Mouse (Mus musculus): ENCODE measurements around the gene Fubp3. TPM values are rescaled to one million over a fixed set of nuclear protein-coding genes. Genes with fewer than 3 reads are reported as not detected.
A peak's percentile ranks its signal among the peaks of the same experiment; 100 is the strongest.
"Not testable (repeated sequence)": the region's sequence is repeated elsewhere in the genome, so short reads cannot be mapped to it uniquely, and the experiment has no call there.

The Fubp3 gene
- 41.8 and 45.9 TPM in 2 replicates for polyA plus RNA-seq (2016; fragmentation: Nextera tagmentation; extraction: Ambion mirVana)

DNA sequence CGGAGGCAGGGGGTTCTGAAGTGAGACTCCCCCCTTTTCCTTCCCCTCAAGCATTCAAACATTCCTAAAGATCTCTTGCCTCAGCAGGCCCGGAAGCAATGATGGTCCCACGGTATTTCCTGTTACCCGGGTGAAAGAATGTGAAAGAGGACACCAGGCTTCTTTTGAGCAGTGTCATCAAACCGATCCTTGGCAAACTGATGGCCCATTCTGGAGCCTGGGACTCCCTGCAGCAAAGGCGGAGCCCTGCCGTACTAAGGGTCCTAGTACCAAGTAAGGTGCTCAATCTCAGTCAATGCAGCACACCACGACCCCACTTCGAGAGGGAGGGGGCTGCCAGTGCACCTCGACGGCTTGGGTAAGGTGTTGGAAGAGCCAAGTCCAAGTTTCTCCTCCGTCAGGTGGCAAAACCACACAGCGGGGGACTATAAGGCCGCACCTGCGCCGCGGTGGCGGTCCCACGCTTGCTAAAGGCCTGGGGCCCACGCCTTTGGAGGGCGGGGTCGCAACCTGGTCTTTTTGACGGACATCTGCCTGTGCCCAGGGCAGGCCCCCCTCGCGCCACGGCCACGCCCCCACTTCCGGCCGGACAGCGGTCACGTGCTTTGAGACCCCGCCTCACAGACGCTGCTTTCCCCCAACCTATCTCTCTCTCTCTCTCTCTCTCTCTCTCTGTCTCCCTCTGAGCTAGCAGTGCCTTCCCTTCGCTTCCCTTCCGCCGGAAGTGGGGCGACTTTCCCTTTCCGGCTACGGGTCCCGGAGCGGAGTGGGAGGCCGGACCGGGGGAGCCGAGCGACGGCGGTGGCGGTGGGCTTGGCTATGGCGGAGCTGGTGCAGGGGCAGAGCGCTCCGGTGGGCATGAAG lies at the start of gene Fubp3:
Gene Fubp3, plus strand, starts transcription at position 601 of the 864 bp plus-strand sequence.
- Histone ChIP-seq H3K36me3 (peaks cover 20% of the 10 kb centered on the region), H3K9ac (peak within 1 kb of the TSS; percentile 88), H3K9me3 (replicated peaks) (no peaks in the 10 kb centered on the region), H3K27ac (peak within 1 kb of the TSS; percentile 82), H3K4me2 (peak within 1 kb of the TSS; percentile 78), H3K4me3 (peak within 1 kb of the TSS; percentile 89), H3K4me1 (peaks cover 20% of the 10 kb centered on the region), H3K27me3 (replicated peaks) (no peaks in the 10 kb centered on the region; the same call in 1 of the 2 replicates)
- WGBS (ENCODE audit: insufficient replicate concordance), result 2% methylated on average over 50 of the region's 51 CpGs
- ATAC-seq, result peak; percentile 89

DNA sequence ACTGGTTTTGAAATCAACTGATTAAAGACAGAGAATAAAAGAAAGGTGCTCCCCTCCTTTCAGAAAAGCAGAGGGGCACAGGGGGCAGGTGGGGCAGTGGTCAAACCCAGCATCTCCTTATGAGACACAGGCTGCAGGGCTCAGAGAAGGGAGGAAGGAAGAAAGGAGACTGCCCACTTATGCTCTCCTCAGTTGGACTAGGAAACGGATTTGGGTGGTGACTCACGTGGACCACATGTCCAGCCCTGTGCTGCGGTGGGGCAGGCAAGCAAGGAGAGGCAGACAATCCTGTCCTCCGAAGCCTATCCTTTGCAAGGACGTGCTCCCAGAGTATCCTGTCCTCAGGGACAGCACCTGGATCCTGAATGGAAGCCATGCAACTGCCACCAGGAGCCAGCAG lies 47.8 kb upstream of the Fubp3 start:
- Histone ChIP-seq H3K9ac (no peak overlapping the region), H3K4me1 (no peaks in the 10 kb centered on the region; the same call in 1 of the 2 replicates), H3K4me3 (no peak overlapping the region), H3K4me2 (no peak overlapping the region), H3K27me3 (replicated peaks) (peaks cover 11% of the 10 kb centered on the region; the same call in 1 of the 2 replicates), H3K9me3 (replicated peaks) (no peaks in the 10 kb centered on the region), H3K36me3 (peaks cover 3% of the 10 kb centered on the region; the same call in 1 of the 2 replicates), H3K27ac (no peak overlapping the region)
- no peak for ATAC-seq
- 50% methylated on average over 5 of the region's 5 CpGs for WGBS (ENCODE audit: insufficient replicate concordance)

DNA sequence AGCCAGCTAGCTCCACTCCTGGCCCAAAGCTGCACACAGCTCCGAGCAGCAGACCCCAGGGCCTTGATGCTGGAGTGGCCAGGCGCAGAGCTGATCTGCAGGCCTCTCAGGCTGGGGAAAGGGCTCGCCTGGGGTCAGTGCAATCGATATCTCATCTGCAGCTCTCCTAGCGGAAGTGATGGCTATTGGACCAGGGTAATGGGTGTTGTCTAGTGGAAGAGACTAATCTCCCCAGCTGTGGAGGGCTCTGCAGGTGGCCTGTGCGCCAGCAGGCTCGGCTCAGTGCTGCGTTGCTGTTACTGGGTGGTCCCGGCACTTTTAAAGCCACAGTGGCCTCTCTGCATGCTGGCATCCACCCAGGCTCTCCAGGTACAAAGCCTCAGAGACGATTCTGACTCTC lies 46.7 kb upstream of the Fubp3 start:
- no peak overlapping the region for H3K27ac ChIP-seq
- H3K36me3 ChIP-seq, result no peaks in the 10 kb centered on the region
- no peaks in the 10 kb centered on the region for H3K9me3 ChIP-seq (replicated peaks)
- H3K9ac ChIP-seq, result no peak overlapping the region
- no peak overlapping the region for H3K4me3 ChIP-seq
- 45% methylated on average over 10 of the region's 10 CpGs for WGBS (ENCODE audit: insufficient replicate concordance)
- no peak overlapping the region for H3K4me2 ChIP-seq
- 0 out of 2 replicates have a peak, but pooled peaks have one; percentile 34 for ATAC-seq
- no peaks in the 10 kb centered on the region; the same call in 1 of the 2 replicates for H3K4me1 ChIP-seq
- peaks cover 11% of the 10 kb centered on the region; the same call in 1 of the 2 replicates for H3K27me3 ChIP-seq (replicated peaks)

DNA sequence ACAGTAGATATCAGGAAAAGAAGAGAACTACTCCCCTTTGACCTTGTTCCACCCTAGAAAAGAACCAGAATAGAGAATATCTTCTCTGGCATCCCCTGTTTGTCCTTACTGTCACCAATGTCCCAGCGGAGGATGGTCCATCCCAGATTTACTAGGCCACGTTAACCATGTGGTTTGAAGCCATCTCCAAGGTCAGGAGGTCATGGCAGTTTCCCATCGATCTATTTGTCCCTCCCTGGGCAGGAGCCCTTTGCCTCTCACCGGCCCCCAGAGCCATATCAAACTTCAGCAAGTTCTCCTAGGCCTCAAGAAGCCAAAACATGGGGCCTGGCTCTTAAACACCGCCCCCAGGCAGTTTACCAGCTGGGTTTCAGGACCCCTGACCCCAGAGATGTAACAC lies 42.2 kb upstream of the Fubp3 start:
- H3K36me3 ChIP-seq, result no peaks in the 10 kb centered on the region
- no peak overlapping the region for H3K4me3 ChIP-seq
- H3K9me3 ChIP-seq (replicated peaks), result no peaks in the 10 kb centered on the region
- no peaks in the 10 kb centered on the region; the same call in 1 of the 2 replicates for H3K4me1 ChIP-seq
- H3K27me3 ChIP-seq (replicated peaks), result 0 out of 2 replicates have a peak, but pooled peaks cover 2% of the 10 kb centered on the region
- H3K9ac ChIP-seq, result no peak overlapping the region
- peak; percentile 46; the same call in 1 of the 2 replicates for ATAC-seq
- peak overlapping the region; percentile 58; the same call in 1 of the 2 replicates for H3K27ac ChIP-seq
- H3K4me2 ChIP-seq, result no peak overlapping the region
- WGBS (ENCODE audit: insufficient replicate concordance), result 65% methylated on average over 5 of the region's 5 CpGs

DNA sequence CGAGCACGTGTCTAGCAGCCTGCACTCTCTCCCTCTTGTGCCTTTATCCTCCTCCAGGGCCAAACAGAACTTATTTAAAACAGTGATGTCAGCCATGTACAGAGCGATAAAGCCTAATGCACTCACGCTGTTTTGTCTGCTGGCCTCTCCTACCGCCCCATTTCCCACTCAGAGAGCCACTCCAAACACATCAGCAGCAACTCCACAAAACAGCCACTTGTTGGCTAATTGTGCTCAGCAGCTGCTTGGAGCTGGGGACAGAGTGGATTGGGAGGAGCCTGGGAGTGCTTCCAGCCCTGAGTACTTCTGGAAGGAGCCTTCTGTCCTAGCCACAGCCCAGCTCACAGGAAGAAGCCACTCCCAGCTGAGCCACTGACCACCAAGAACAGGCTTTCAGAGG lies 35.4 kb upstream of the Fubp3 start:
- H3K36me3 ChIP-seq, result no peaks in the 10 kb centered on the region
- H3K4me2 ChIP-seq, result no peak overlapping the region
- no peak overlapping the region for H3K27ac ChIP-seq
- H3K4me3 ChIP-seq, result no peak overlapping the region
- no peak overlapping the region for H3K9ac ChIP-seq
- H3K9me3 ChIP-seq (replicated peaks), result no peaks in the 10 kb centered on the region
- H3K4me1 ChIP-seq, result no peaks in the 10 kb centered on the region
- ATAC-seq, result no peak
- 63% methylated on average over 5 of the region's 5 CpGs for WGBS (ENCODE audit: insufficient replicate concordance)
- H3K27me3 ChIP-seq (replicated peaks), result no peaks in the 10 kb centered on the region

DNA sequence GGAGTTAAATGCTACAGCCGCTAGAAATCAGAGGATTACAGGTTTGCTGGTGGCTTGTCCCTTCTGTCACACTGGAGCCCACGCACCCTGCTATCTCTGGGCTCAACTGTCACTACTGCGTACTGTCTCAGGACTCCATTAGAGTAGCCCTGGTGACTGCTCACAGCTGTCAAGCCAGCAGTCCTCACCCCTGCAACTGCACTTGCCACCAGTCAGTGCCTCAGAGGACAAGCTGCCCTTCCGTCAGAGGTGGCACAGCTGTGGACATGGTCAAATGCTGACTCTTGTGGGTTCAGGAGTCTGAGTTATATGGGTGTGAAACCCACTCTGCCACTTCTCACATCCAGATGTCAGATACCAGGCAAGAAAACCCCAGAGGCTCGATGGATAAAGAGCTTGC lies 33.7 kb upstream of the Fubp3 start:
- no peak overlapping the region for H3K4me2 ChIP-seq
- H3K27ac ChIP-seq, result no peak overlapping the region
- H3K36me3 ChIP-seq, result no peaks in the 10 kb centered on the region
- no peak overlapping the region for H3K4me3 ChIP-seq
- H3K4me1 ChIP-seq, result no peaks in the 10 kb centered on the region
- ATAC-seq, result no peak
- H3K27me3 ChIP-seq (replicated peaks), result no peaks in the 10 kb centered on the region
- WGBS (ENCODE audit: insufficient replicate concordance), result 54% methylated on average over 5 of the region's 5 CpGs
- H3K9ac ChIP-seq, result no peak overlapping the region
- H3K9me3 ChIP-seq (replicated peaks), result no peaks in the 10 kb centered on the region

DNA sequence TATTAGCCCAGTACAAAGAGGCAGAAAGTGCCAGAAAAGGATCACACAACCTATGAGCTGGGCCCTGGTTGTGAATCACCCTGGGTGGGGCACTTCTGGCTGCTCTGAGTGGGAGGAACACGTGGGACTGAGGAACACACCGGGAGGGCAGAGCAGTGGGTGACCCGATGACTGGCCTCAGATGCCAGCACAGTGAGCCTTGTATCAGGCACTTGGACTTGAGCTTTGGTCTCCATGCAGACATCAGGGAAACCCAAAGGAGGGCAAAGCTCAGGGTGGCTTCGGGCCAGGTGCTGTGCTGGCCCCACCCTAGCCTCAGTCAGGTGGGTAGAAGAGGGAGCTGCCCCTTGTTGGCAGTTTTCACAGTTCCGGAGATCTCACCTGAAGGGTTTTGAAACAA lies 30.9 kb upstream of the Fubp3 start:
- H3K4me3 ChIP-seq, result no peak overlapping the region
- no peak overlapping the region for H3K4me2 ChIP-seq
- no peak overlapping the region for H3K9ac ChIP-seq
- no peaks in the 10 kb centered on the region for H3K27me3 ChIP-seq (replicated peaks)
- no peaks in the 10 kb centered on the region for H3K36me3 ChIP-seq
- WGBS (ENCODE audit: insufficient replicate concordance), result 74% methylated on average over 5 of the region's 5 CpGs
- no peaks in the 10 kb centered on the region for H3K9me3 ChIP-seq (replicated peaks)
- no peak for ATAC-seq
- no peak overlapping the region for H3K27ac ChIP-seq
- no peaks in the 10 kb centered on the region for H3K4me1 ChIP-seq

DNA sequence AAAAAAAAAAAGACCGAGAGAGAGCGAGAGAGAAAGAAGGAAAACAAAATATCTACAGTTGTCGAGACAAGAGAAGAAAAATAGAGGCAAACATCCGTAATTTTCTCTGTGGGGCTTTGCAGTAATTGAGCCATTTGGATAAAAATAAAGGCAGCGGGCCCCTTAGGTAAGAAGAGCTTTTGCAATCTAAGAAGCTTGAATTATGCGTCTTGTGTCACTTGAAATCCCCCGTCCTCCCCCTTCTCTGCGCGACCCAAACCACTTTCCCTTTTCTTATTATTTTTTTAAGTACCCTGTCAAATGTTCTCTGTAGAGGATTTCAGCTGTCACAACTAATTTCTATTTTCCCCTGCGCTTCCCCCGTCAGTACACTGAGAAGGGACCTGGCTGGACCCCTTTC lies 24.7 kb upstream of the Fubp3 start:
- no peaks in the 10 kb centered on the region; the same call in 1 of the 2 replicates for H3K27me3 ChIP-seq (replicated peaks)
- H3K27ac ChIP-seq, result no peak overlapping the region
- WGBS (ENCODE audit: insufficient replicate concordance), result 65% methylated on average over 11 of the region's 11 CpGs
- ATAC-seq, result no peak
- no peak overlapping the region for H3K4me2 ChIP-seq
- H3K36me3 ChIP-seq, result no peaks in the 10 kb centered on the region
- no peak overlapping the region for H3K9ac ChIP-seq
- no peaks in the 10 kb centered on the region for H3K4me1 ChIP-seq
- no peak overlapping the region for H3K4me3 ChIP-seq
- H3K9me3 ChIP-seq (replicated peaks), result no peaks in the 10 kb centered on the region

DNA sequence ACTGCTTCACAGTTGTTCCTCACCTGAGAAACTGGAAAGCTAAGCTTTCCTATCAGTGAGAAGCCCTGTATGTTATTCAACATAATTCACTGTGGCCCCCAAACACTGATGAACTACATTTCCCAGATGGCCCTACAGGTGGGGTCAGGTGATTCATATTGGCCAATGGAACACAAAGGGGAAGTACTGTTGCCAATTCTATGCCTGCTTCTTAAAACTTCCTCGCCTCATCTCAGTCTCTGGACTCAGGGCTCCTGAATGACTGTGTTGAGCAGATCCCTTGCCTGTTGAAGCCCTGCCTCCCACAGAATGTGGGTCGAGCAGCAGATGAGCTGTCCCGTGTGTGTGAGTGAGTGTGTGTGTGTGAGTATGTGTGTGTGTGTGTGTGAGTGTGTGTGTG lies 21.9 kb upstream of the Fubp3 start:
- H3K9me3 ChIP-seq (replicated peaks), result 0 out of 2 replicates have a peak, but pooled peaks cover 3% of the 10 kb centered on the region
- H3K27ac ChIP-seq, result no peak overlapping the region

DNA sequence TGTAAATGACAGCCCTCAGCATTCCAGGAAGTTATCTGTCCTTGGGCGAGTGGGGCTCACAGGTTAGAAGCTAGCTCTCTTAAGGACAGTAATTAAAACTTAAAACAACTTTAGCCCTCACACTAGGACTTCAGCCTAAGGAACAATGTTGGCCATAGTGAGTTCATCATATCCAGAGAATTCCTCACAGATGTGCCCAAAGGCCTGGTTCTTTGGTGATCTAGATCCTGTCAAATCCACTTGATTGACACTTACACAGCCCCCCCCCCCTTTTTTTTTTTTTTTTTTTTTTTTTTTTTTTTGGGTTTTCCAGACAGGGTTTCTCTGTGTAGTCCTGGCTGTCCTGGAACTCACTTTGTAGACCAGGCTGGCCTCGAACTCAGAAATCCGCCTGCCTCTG lies 21.1 kb upstream of the Fubp3 start:
- not testable (repeated sequence) for H3K4me1 ChIP-seq; H3K4me2 ChIP-seq; ATAC-seq; H3K27me3 ChIP-seq (replicated peaks); H3K27ac ChIP-seq; H3K4me3 ChIP-seq; H3K9ac ChIP-seq; H3K9me3 ChIP-seq (replicated peaks); H3K36me3 ChIP-seq
- 80% methylated on average over 3 of the region's 3 CpGs for WGBS (ENCODE audit: insufficient replicate concordance)

More for the DNA sequence above, 21.9 kb upstream of the Fubp3 start:
- Histone ChIP-seq H3K9ac (no peak overlapping the region), H3K4me2 (no peak overlapping the region), H3K36me3 (no peaks in the 10 kb centered on the region), H3K4me1 (no peaks in the 10 kb centered on the region), H3K4me3 (no peak overlapping the region), H3K27me3 (replicated peaks) (no peaks in the 10 kb centered on the region; the same call in 1 of the 2 replicates)
- ATAC-seq, result no peak
- WGBS (ENCODE audit: insufficient replicate concordance), result 54% methylated on average over 3 of the region's 3 CpGs

DNA sequence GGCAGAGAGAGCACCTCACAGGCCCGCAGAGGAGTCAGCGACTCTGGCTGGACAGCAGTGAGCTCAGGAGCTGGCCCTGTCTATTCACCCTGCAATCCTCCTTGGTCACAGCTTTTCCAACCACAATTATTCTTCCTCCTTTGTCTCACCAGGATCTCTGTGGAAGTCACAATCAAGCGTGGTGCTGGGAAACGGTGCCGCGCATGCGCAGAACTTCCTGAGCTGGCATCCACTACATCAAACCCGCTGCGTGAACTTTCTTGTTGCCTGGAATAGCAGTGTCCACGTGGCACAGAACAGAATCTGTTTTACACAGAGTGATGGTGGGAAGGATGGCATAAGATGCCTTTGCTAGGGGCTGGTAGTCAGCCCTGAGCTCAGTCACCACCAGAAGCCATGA lies 20.5 kb upstream of the Fubp3 start:
- H3K4me3 ChIP-seq, result no peak overlapping the region
- no peak for ATAC-seq
- 0 out of 2 replicates have a peak, but pooled peaks cover 3% of the 10 kb centered on the region for H3K9me3 ChIP-seq (replicated peaks)
- WGBS (ENCODE audit: insufficient replicate concordance), result 80% methylated on average over 10 of the region's 10 CpGs
- no peak overlapping the region for H3K9ac ChIP-seq
- H3K4me1 ChIP-seq, result no peaks in the 10 kb centered on the region
- H3K36me3 ChIP-seq, result no peaks in the 10 kb centered on the region
- no peak overlapping the region for H3K4me2 ChIP-seq
- no peak overlapping the region for H3K27ac ChIP-seq
- no peaks in the 10 kb centered on the region; the same call in 1 of the 2 replicates for H3K27me3 ChIP-seq (replicated peaks)

DNA sequence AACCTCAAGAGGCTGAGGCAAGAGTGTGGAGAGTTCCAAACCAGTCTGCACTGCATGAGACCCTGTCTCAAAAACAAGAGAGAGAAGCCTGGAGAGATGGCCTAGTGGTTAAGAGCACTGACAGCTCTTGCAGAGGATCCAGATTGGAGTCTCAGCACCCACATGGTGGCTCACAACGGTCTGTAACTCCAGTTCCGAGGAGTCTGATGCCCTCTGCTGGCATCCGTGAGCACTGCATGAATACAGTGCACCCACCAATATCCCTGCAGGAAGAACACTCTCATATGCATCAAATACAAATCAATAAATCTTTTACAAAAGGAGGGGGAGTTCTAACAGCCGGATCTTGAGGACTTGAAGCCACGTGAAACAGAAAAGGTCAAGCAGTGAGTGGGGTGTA lies 17.8 kb upstream of the Fubp3 start:
- Histone ChIP-seq H3K27ac (no peak overlapping the region), H3K4me1 (0 out of 2 replicates have a peak, but pooled peaks cover 3% of the 10 kb centered on the region), H3K9me3 (replicated peaks) (0 out of 2 replicates have a peak, but pooled peaks cover 3% of the 10 kb centered on the region), H3K27me3 (replicated peaks) (no peaks in the 10 kb centered on the region), H3K4me3 (no peak overlapping the region), H3K4me2 (no peak overlapping the region), H3K36me3 (no peaks in the 10 kb centered on the region), H3K9ac (no peak overlapping the region)
- 67% methylated on average over 5 of the region's 5 CpGs for WGBS (ENCODE audit: insufficient replicate concordance)
- no peak for ATAC-seq
